Mouse (Mus musculus) heart, adult 2 months (tissue): Measurements from ENCODE around the gene Dcps.

ENCODE experiments used
- CTCF ChIP-seq: fragments of 200-600 bp; IDR thresholded peaks from 2 replicates; pipeline ENCODE4 v1.8.1; 2022; ENCODE audit warnings: antibody characterized with exemption, mild to moderate bottlenecking, moderate library complexity
- POLR2A ChIP-seq: fragments of 200-500 bp; IDR thresholded peaks from 2 replicates; pipeline ENCODE4 v1.6.1; 2011; ENCODE audit warnings: mild to moderate bottlenecking, low read depth, low read length, control low read depth; ENCODE audit not compliant: insufficient read depth

- no peak for TF ChIP-seq POLR2A
- TF ChIP-seq CTCF: no peak
Measured at GRCm38 (mm10) chr9:35152923-35153322, 22.9 kb downstream of the Dcps start.
